Mouse (Mus musculus): Measurements from ENCODE around the gene Rab15. TPM values are rescaled to one million over a fixed set of nuclear protein-coding genes. Genes with fewer than 3 reads are reported as not detected.
"Not testable (repeated sequence)": the region's sequence is repeated elsewhere in the genome, so short reads cannot be mapped to it uniquely, and the experiment has no call there.

Rab15 gene
- polyA plus RNA-seq, 1 experiment from 2014 or later: 11.8 TPM

- no peaks in the 10 kb centered on the region for H3K27me3 ChIP-seq (replicated peaks; ENCODE audit: control insufficient read depth, insufficient read depth, low read length)
- WGBS: 88% methylated on average over 7 of the region's 7 CpGs
- no peaks in the 10 kb centered on the region for H3K36me3 ChIP-seq (ENCODE audit: control insufficient read depth, insufficient read depth, low read length)
- no peak overlapping the region for H3K4me3 ChIP-seq (ENCODE audit: low read depth, low read length)
- ATAC-seq (no peak), DNase-seq (ENCODE audit: low spot score) (no peak)
- no peak overlapping the region for H3K4me2 ChIP-seq (ENCODE audit: low read length)
- no peaks in the 10 kb centered on the region for H3K4me1 ChIP-seq (ENCODE audit: control insufficient read depth, insufficient read depth, low read length)
- no peak overlapping the region for H3K27ac ChIP-seq (ENCODE audit: low read depth, low read length)
- H3K9me3 ChIP-seq (replicated peaks; ENCODE audit: control insufficient read depth, low read length): no peaks in the 10 kb centered on the region
- no peak overlapping the region for H3K9ac ChIP-seq (ENCODE audit: low read length)
Observed at GRCm38 (mm10) chr12:76796938-76797539, 25.7 kb downstream of the Rab15 start.

GRCm38 (mm10) chr12:76795350-76795749 lies 27.4 kb downstream of the Rab15 start, which contains the start of gene Gpx2:
TSS of gene Gpx2 (minus strand) at chr12:76795554.
- Histone ChIP-seq H3K36me3 (ENCODE audit: control insufficient read depth, insufficient read depth, low read length) (no peaks in the 10 kb centered on the region), H3K9me3 (replicated peaks; ENCODE audit: control insufficient read depth, low read length) (no peaks in the 10 kb centered on the region), H3K9ac (ENCODE audit: low read length) (no peak within 1 kb of the TSS), H3K27me3 (replicated peaks; ENCODE audit: control insufficient read depth, insufficient read depth, low read length) (no peaks in the 10 kb centered on the region), H3K27ac (ENCODE audit: low read depth, low read length) (no peak within 1 kb of the TSS), H3K4me2 (ENCODE audit: low read length) (no peak within 1 kb of the TSS), H3K4me1 (ENCODE audit: control insufficient read depth, insufficient read depth, low read length) (no peaks in the 10 kb centered on the region), H3K4me3 (ENCODE audit: low read depth, low read length) (no peak within 1 kb of the TSS)
- no peak for ATAC-seq
- WGBS: 85% methylated on average over 5 of the region's 5 CpGs
- no peak for DNase-seq (ENCODE audit: low spot score)

GRCm38 (mm10) chr12:76792540-76792939 lies 30.2 kb downstream of the Rab15 start:
- H3K4me1 ChIP-seq (ENCODE audit: control insufficient read depth, insufficient read depth, low read length); H3K36me3 ChIP-seq (ENCODE audit: control insufficient read depth, insufficient read depth, low read length); H3K9ac ChIP-seq (ENCODE audit: low read length); ATAC-seq; DNase-seq (ENCODE audit: low spot score); H3K4me3 ChIP-seq (ENCODE audit: low read depth, low read length); H3K9me3 ChIP-seq (replicated peaks; ENCODE audit: control insufficient read depth, low read length); H3K4me2 ChIP-seq (ENCODE audit: low read length); H3K27me3 ChIP-seq (replicated peaks; ENCODE audit: control insufficient read depth, insufficient read depth, low read length); H3K27ac ChIP-seq (ENCODE audit: low read depth, low read length): not testable (repeated sequence)
- WGBS: 51% methylated on average over 14 of the region's 14 CpGs

GRCm38 (mm10) chr12:76790446-76791084 lies 32.1 kb downstream of the Rab15 start:
- Histone ChIP-seq H3K4me1 (ENCODE audit: control insufficient read depth, insufficient read depth, low read length) (no peaks in the 10 kb centered on the region), H3K4me2 (ENCODE audit: low read length) (no peak overlapping the region), H3K4me3 (ENCODE audit: low read depth, low read length) (no peak overlapping the region), H3K27ac (ENCODE audit: low read depth, low read length) (no peak overlapping the region), H3K36me3 (ENCODE audit: control insufficient read depth, insufficient read depth, low read length) (no peaks in the 10 kb centered on the region), H3K9ac (ENCODE audit: low read length) (no peak overlapping the region), H3K9me3 (replicated peaks; ENCODE audit: control insufficient read depth, low read length) (no peaks in the 10 kb centered on the region), H3K27me3 (replicated peaks; ENCODE audit: control insufficient read depth, insufficient read depth, low read length) (no peaks in the 10 kb centered on the region)
- 53% methylated on average over 8 of the region's 8 CpGs for WGBS
- DNase-seq (ENCODE audit: low spot score): peak; percentile 5
- no peak for ATAC-seq

- DNase-seq (ENCODE audit: low spot score): no peak
- Histone ChIP-seq H3K27me3 (replicated peaks; ENCODE audit: control insufficient read depth, insufficient read depth, low read length) (no peaks in the 10 kb centered on the region), H3K9ac (ENCODE audit: low read length) (no peak overlapping the region), H3K4me3 (ENCODE audit: low read depth, low read length) (no peak overlapping the region), H3K4me1 (ENCODE audit: control insufficient read depth, insufficient read depth, low read length) (no peaks in the 10 kb centered on the region), H3K36me3 (ENCODE audit: control insufficient read depth, insufficient read depth, low read length) (no peaks in the 10 kb centered on the region), H3K9me3 (replicated peaks; ENCODE audit: control insufficient read depth, low read length) (no peaks in the 10 kb centered on the region), H3K4me2 (ENCODE audit: low read length) (no peak overlapping the region), H3K27ac (ENCODE audit: low read depth, low read length) (no peak overlapping the region)
- WGBS: 75% methylated on average over 10 of the region's 10 CpGs
- ATAC-seq: no peak
Observed at GRCm38 (mm10) chr12:76784056-76784619, 38.6 kb downstream of the Rab15 start.

GRCm38 (mm10) chr12:76780639-76781468 lies 41.9 kb downstream of the Rab15 start:
- Histone ChIP-seq H3K27ac (ENCODE audit: low read depth, low read length) (peak overlapping the region; percentile 71; the same call in 1 of the 2 replicates), H3K36me3 (ENCODE audit: control insufficient read depth, insufficient read depth, low read length) (0 out of 2 replicates have a peak, but pooled peaks cover 3% of the 10 kb centered on the region), H3K4me2 (ENCODE audit: low read length) (no peak overlapping the region), H3K4me3 (ENCODE audit: low read depth, low read length) (no peak overlapping the region), H3K9ac (ENCODE audit: low read length) (no peak overlapping the region), H3K4me1 (ENCODE audit: control insufficient read depth, insufficient read depth, low read length) (no peaks in the 10 kb centered on the region), H3K27me3 (replicated peaks; ENCODE audit: control insufficient read depth, insufficient read depth, low read length) (no peaks in the 10 kb centered on the region), H3K9me3 (replicated peaks; ENCODE audit: control insufficient read depth, low read length) (no peaks in the 10 kb centered on the region)
- 68% methylated on average over 12 of the region's 12 CpGs for WGBS
- DNase-seq (ENCODE audit: low spot score): peak; percentile 68
- peak; percentile 81 for ATAC-seq

- no peak overlapping the region for H3K4me3 ChIP-seq (ENCODE audit: low read depth, low read length)
- H3K9me3 ChIP-seq (replicated peaks; ENCODE audit: control insufficient read depth, low read length): no peaks in the 10 kb centered on the region
- H3K9ac ChIP-seq (ENCODE audit: low read length): no peak overlapping the region
- no peak for ATAC-seq
- 0 out of 2 replicates have a peak, but pooled peaks cover 3% of the 10 kb centered on the region for H3K36me3 ChIP-seq (ENCODE audit: control insufficient read depth, insufficient read depth, low read length)
- H3K27ac ChIP-seq (ENCODE audit: low read depth, low read length): no peak overlapping the region
- no peak for DNase-seq (ENCODE audit: low spot score)
- no peak overlapping the region for H3K4me2 ChIP-seq (ENCODE audit: low read length)
- no peaks in the 10 kb centered on the region for H3K4me1 ChIP-seq (ENCODE audit: control insufficient read depth, insufficient read depth, low read length)
- WGBS: 88% methylated on average over 5 of the region's 5 CpGs
- H3K27me3 ChIP-seq (replicated peaks; ENCODE audit: control insufficient read depth, insufficient read depth, low read length): no peaks in the 10 kb centered on the region
Observed at GRCm38 (mm10) chr12:76779951-76780350, 42.8 kb downstream of the Rab15 start.

GRCm38 (mm10) chr12:76778305-76779083 lies 44.2 kb downstream of the Rab15 start:
- no peak for ATAC-seq
- DNase-seq (ENCODE audit: low spot score): no peak
- Histone ChIP-seq H3K9ac (ENCODE audit: low read length) (no peak overlapping the region), H3K27me3 (replicated peaks; ENCODE audit: control insufficient read depth, insufficient read depth, low read length) (no peaks in the 10 kb centered on the region), H3K9me3 (replicated peaks; ENCODE audit: control insufficient read depth, low read length) (no peaks in the 10 kb centered on the region), H3K4me1 (ENCODE audit: control insufficient read depth, insufficient read depth, low read length) (no peaks in the 10 kb centered on the region), H3K27ac (ENCODE audit: low read depth, low read length) (no peak overlapping the region), H3K36me3 (ENCODE audit: control insufficient read depth, insufficient read depth, low read length) (0 out of 2 replicates have a peak, but pooled peaks cover 3% of the 10 kb centered on the region), H3K4me2 (ENCODE audit: low read length) (no peak overlapping the region), H3K4me3 (ENCODE audit: low read depth, low read length) (no peak overlapping the region)
- 87% methylated on average over 10 of the region's 10 CpGs for WGBS

Measured in forebrain, embryonic 14.5 days (tissue).